Mouse (Mus musculus) left cerebral cortex, postnatal 36 days (tissue): ENCODE results near the gene Chtop. TPM values are rescaled to one million over a fixed set of nuclear protein-coding genes. Genes with fewer than 3 reads are reported as not detected.
A peak's percentile ranks its signal among the peaks of the same experiment; 100 is the strongest.

Experiments
- DNase-seq, 2 experiments: peaks; one replicate each; pipeline ENCODE4 v3.0.0; 2021 to 2022; ENCODE audit warnings: low spot score in 2 of 2, mixed read lengths in 1 of 2
- intact Hi-C: fragments of 180-260 bp; cut with DNase I; formaldehyde crosslinking; loops from one replicate; pipeline ENCODE4 v1.15.1; 2025
- total RNA-seq, 2 experiments: library from RNA; stranded (reverse); gene quantifications; 2 replicates each; pipeline ENCODE4 v1.2.3; 2021

Chtop gene
- total RNA-seq, 2 experiments from 2014 or later: 160 to 168 TPM

DNA sequence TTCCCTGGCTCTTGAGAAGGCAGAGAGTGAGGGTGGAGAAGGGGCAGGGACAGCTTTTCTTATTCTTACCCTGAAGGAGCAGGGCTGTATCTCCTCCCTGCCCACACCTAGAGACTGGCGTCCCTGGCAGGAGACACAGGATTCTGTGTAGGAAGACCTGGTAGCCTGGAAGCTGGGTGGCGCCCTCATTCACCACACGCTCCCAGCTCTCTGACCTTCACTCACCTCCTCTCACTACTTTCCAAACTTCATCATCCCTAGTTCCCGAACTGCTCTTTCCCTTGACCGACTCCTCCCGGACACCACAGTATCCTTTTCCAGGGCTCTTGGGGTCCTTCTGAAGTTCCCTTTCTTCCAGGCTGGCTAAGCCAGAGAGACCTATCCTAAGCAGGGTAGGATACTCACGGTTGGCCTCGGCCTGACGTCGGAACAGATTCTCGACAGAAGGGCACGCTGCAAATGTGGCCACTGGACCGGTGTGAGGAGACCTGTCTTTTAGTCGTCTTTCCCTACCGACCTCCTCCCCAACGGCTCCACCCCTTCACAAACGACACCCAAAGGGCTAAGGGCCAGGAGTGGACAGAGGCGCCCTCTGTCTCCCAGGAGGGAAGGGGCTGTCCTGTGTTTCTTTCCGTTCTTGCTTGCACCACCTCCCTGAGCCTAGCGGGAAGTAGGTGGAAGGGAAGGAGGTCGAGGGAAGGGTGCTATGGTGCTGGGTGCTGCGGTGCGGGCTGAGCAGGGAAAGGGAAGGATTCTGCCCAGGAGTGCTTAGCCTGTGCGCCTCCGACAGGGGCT lies 4.7 kb upstream of the Chtop start, which contains the start of the genes S100a1 and S100a13:
TSS of gene S100a1 (minus strand) at position 597 of the 795 bp plus-strand sequence.
TSS of gene S100a13 (plus strand) at position 640 of the 795 bp plus-strand sequence.
- intact Hi-C loops: loop anchor here (5.0 kb wide), 1 partner anchor 138 kb away; the partner anchor contains the start of gene S100a7a
- DNase-seq: peak; percentile 35 to 56

DNA sequence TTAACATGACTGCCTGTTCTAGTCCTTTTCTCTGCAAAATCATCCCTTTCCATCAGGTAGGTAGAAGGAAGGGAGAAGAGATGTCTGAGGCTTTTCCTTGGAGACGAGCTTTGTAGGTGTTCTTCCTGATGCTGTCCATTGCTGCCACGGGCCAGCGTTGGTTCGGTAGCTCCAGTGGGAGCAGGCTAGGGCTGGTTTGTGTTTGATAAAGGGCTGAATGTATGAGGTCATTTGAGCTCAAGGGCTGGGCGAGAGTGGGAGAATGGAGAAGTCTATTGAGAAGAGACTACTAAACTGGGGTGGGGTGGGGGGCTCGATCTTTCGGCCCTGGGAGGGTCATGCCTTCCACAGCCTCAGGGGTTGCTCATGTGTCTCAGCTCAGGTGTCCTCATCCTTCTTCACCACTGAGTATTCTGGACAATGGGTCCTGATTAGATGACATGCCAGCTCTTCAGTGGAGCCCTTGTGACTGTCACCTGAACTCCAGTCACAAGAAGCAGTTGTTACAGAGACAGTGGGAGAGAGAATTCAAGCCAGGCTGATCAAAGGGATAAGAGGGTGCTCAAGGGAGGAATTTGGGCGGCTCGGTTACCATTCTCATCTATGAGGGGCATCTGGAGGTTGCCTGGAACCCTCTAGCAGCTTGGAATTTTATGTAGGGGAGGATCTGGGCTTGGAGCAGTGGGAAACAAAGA lies 3.8 kb upstream of the Chtop start:
- no peak for DNase-seq
- intact Hi-C loops: loop anchor here (5.0 kb wide), 1 partner anchor 139 kb away; the partner anchor contains the start of gene S100a7a

DNA sequence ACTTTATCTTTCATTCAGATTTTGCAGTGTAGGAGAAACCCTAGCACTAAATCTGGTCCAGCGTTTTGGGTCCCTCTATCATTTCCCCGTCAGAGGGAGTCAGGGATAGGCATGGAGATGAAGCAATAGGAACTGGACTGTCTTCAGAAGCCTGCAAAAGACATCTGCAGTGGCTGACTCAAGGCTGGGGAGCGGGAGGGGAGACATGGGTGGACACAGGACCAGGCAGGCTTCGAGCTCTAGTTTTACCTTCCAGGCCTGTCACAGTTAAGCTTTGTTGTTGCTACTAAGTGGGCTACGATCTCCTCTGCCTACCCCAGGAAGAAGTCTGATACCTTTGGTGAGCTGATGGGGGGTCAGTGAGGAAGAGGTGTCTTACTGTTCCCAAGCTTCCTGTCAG lies 3.0 kb upstream of the Chtop start:
- intact Hi-C loops: loop anchor here (5.0 kb wide), 1 partner anchor 140 kb away; the partner anchor contains the start of gene S100a7a
- DNase-seq: no peak

DNA sequence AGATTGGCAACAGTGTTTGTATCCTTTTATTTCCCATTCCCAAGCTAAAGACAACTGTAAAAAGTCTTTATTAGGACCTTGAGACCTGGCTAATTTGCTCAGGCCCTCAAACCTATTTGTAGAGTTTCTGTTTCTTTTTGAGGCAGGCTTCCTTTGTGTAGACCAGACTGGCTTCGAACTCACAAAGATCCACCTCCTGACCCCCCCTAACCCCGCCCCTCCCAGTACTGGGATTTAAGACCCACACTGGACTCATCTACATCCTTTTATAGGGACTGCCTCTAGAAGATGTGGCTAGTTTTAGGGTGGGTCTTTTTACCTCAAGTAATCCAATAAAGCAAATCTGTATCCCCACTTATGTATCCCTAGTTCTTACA lies 437 bp upstream of the Chtop start:
- DNase-seq: no peak
- intact Hi-C loops: loop anchor here (5.0 kb wide), 1 partner anchor 143 kb away; the partner anchor contains the start of gene S100a7a

DNA sequence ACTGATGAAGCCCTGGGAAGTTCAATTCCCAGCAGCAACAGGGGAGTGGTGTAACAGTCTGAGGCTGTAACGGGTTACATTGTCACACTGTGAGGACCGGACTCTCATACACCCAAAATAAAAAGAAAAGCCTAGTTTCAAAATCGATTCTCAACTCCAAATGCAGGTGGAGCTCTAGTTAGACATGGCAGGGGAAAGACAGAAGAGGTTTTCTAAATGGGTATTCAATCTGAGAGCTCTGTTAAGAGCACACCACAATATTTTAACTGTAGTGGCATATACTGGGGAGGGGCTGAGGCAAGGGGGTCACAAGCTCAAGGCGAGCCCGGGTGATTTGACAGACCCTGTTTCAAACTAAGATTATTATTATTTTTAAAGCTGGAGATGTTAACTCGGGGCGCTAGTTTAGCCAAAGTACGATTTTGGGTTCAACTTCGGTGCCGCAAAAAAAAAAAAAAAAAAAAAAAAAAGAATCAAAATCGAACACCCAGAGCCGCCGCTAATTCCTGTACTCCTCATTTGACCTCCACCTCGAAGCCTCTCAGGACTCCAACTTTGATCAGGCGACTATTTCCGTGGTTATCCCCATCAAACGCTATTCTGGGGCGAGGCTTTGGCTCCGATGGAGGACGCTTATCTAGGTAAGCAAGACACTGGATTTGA lies 880 bp downstream of the Chtop start:
- intact Hi-C loops: no loop called here
- no peak for DNase-seq

DNA sequence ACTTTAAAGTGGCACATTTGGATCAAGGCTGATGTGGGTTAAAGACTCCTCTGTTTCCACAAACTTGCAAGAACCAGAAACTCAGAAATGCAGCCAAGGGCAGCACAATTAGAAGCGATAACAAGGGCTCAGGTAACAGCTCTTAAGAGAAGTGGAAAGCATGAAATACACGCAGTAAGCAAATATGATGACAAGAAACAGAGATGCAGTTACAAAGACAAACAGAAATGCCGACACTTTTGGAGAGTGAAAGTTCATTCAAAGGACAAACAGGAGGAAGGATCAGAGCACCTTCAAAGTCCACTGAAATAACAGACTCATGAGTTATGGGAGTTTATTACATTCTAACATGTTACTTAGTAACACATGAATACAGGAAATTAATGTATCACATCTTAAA lies 2.9 kb downstream of the Chtop start:
- intact Hi-C loops: no loop called here
- no peak for DNase-seq

DNA sequence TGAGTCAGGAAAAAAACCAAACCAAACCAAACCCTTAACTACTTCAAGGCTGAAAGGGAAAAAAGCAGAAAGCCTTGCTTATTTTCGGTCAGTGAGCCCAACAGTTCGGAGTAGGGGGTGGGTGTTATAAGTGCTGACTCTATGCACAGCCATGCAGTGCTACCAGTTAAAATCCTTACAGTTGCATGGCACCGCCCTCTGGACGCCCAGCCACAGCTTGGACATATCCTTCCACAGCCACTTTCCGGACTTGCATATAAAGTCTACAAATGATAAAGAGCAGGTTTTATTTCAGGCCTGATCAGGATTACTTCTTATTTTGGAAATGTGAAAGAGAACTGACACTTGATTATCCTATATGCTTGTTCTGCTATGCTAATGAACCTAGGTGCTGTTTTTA lies 4.1 kb downstream of the Chtop start:
- DNase-seq: no peak
- intact Hi-C loops: no loop called here

DNA sequence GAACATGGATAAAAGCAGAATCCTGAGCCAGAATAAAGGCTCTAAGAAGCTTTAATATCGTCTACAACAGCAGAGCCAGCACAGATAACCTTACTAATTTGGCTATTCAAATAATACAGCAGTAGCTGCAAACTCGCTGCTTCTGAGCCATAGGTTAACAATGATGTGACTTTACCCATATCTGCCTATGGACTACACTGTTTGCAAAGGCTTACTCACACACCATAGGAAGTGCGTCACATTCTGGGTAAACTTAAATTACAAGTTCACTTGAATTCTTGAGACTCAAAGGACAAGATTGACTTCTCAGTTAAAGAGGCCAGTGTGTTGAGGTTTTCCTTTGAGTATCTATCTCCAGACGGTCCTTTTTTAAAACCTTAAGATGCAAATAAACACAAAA lies 5.9 kb downstream of the Chtop start:
- intact Hi-C loops: loop anchor here (5.0 kb wide), 1 partner anchor 204 kb away; no protein-coding TSS in a partner anchor
- no peak for DNase-seq

DNA sequence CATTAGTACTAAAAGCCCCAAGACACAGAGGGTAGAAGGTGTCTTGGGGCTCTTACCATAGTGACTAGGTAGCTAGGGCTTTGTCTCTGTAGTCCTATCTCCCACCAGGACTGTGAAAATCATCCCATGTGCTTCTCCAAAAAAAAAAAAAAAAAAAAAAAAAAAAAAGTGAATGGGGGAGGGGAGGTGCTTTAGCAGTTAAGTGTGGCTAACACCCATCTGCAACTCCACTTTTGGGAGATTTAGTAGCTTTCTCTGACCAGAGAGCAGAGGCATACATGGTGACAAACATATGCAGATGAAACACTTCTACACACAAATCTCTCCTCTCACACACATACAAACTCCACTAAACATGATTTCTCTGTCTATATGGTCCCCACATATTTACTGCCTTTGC lies 11.7 kb downstream of the Chtop start:
- no peak for DNase-seq
- intact Hi-C loops: no loop called here

DNA sequence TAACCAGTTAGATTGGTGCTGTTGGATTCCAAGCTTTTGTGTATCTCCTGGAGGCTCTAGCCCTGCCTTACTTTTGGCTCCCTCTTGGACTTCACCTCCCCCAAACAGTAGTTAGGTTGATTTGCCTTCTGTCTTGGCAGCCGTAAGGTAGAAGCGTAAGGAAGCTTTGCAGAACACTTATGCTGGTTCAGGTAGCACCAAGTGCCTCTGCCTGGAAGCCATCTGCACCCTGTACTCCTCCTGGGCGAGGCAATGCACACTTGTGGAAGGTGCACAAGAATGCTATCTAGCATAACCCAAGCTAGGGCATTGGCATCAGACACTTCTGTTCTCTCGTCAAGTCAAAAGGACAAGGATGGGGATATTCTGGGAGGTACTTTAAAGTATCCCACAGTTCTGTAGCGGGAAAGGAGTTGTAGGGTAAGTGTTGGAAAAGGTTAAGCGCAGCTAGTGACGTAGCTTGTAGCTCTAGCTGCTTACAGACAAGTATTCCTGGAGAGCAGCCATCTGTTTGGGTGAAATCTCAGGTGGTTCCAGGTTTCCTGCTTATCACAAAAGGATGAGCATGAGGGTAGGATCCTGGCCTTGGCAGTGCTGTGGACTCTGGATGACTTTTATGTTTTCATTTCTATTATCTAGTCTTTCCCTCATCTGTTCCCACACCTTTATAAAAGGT lies 13.3 kb downstream of the Chtop start:
- DNase-seq: no peak
- intact Hi-C loops: loop anchor here (2.0 kb wide), 1 partner anchor 157 kb away; no protein-coding TSS in a partner anchor

DNA sequence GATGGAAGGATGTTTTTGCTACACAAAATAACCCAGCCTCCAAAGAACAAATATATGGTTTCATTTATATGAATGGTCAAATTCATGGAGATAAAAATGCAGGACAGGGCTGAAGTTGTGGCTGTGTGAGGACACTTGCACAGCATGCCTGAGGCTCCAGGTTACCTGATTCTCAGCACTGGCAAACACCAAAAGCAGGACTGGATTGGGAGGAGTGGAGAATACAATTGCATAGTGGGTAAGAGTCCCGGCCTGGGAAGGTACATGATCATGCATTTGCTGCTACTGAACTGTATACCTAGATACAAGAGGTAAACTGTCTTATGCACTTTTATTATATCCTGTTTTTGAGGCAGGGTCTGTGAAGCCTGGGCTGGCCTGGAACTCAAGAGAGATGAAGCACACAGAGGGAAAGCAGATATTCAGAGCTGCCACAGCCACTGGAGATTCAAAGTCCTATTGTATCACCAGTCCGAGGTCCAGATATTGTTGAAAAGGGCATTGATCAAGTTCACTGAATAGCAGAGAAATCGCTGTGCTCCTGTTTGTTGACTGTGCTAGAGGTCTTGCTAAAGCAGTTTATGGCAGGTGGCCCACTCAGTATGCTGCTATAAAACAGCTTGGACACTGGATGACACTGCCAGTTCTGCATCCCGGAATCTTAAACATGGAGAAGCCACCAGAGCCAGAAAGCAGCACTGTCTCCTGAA lies 15.3 kb downstream of the Chtop start:
- DNase-seq: no peak
- intact Hi-C loops: loop anchor here (2.0 to 5.0 kb wide), 2 partner anchors 159 to 218 kb away; no protein-coding TSS in a partner anchor

DNA sequence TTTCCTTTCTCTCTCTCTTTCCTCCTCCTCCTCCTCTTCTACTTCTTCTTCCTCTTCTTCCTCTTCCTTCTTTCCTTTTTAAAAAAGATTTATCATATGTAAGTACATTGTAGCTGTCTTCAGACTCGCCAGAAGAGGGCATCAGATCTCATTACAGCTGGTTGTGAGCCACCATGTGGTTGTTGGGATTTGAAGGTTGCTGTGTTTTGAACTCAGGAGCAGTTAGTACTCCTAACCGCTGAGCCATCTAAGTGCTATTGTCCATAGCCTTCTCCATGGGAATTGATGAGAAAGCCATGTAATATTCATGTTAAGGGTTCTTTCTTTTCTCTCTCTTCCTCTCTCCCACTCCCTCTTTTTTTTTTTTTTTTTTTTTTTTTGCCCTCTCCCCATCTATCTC lies 17.9 kb downstream of the Chtop start:
- DNase-seq: no peak

DNA sequence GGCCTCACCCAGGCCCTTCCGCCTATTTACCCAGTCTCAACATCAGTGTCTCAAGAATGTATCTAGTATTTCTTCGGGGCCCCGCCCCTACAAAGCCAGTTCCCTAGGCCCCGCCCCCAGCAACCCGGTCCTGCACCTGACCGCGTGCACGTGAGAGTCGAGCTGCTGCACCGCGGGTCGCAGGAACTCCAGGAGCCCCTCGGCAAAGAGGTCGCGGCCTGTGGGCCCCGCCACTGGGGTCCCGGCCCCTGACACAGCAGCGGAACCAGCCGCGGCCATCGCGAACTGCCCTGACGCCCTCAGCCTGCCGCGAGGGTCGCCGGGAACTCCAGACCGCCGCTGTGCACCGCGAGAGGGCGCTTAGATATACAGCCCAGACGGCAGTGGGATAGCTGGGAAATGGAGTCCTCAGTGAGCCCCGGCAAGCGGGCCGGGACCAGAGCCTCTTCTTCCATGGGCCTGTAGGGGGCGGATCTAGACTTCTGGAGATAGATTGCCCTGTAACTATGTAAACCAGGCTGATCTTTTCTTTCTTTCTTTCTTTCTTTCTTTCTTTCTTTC lies 18.5 kb downstream of the Chtop start, which contains the start of gene Snapin:
TSS of gene Snapin (minus strand) at position 338 of the 561 bp plus-strand sequence.
- peak; percentile 93 to 96 for DNase-seq
- intact Hi-C loops: loop anchor here (5.0 kb wide), 1 partner anchor 222 kb away; no protein-coding TSS in a partner anchor

More for the DNA sequence above, 17.9 kb downstream of the Chtop start:
- intact Hi-C loops: loop anchor here (5.0 kb wide), 1 partner anchor 221 kb away; no protein-coding TSS in a partner anchor

DNA sequence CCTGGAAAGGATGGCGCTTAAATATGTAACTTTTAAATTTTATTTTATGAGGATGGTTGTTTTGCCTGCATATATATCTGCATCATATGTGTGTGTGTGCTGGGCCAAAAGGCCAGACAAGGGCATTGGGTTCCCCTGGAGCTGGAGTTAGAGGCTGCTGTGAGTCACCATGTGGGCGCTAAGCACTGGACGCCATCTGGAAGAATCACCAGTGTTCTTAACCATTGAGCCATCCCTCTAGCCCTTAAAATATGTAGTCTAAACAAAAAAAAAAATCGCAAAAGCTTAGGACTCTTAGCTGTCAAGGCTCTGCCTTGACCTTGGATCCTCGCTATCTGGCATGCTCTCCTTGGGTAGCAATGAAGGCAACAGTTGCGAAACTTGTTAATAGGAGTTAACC lies 20.7 kb downstream of the Chtop start:
- DNase-seq: no peak
- intact Hi-C loops: no loop called here

DNA sequence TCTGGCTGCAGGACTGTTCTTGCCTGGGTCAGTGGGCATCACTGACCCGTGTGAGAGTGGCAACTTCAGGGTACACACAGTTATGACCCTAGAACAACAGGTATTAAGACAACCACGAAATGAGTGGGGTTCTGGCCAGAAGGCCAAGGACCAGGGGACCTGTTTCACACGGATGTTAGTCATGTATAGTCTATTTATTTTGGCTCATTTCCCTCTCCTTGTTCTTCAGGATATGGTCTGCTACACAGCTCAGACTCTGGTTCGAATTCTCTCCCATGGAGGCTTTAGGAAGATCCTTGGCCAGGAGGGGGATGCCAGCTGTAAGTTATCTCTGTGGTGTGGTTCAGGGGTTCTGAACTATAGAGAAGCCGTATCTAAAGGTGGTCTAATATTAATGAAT lies 22.3 kb downstream of the Chtop start:
- DNase-seq: no peak
- intact Hi-C loops: no loop called here

DNA sequence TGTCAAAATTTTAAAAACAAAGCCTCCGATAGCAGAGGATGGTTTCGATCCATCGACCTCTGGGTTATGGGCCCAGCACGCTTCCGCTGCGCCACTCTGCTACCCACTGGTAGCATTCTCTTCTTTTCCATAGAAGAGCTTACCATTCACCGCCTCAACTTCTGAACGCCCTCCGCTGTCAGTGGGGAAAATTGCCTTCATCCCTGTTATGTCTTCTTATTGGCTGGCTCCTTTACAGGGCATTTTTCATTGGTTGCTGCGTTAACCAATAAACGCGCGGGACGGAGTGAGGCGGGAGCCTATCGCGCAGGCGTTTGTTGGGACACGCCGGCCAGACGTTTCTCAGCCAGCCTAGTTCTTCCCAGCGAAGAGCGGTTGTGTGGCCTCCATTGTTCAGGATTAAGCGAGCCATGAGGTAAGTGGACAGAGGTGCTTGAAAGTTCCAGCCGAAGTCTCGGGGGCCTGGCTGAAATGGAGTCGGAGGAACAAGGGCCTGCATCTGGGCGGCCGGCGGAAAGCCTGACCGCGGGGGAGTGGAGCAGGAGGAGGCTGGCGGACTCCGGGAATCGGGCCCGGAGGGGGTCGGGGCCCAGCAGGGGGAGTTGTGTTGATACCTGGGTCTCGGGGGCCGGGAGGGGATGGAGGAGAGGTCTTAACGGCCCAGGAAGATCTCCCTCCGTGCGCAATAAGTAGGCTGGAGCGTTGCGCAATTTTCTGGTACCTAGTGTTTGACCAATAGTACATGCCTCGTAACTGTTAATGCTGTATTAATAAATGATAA lies 33.3 kb downstream of the Chtop start, which contains the start of gene Ilf2:
TSS of gene Ilf2 (plus strand) at position 296 of the 781 bp plus-strand sequence.
- DNase-seq: peak; percentile 96 to 97
- intact Hi-C loops: no loop called here

DNA sequence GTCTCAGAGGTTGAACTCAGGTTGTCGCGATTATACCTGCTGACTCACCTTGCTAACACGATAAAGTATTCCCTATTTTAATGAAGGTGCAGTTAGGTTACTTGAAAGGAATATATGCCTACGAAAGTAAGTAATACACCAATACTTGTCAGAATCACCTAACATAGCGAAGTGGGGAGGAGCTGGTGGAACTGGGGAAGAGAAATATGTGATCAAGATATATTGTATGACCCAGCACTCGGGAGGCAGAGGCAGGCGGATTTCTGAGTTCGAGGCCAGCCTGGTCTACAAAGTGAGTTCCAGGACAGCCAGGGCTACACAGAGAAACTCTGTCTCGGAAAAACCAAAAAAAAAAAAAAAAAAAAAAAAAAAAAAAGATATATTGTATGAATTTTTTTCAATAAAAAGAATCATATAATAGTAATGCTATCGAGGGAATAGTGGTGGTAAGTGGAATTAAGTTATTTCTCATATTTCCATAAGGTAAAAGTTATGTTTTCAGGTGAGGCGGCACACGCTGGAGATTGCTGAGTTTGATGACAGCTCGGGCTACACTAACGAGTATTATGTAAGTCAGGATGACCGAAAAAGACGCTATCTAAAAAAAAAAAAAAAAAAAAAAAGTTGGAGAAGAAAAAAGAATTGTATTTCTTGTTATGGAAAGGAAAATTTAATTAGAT lies 34.0 kb downstream of the Chtop start:
- intact Hi-C loops: no loop called here
- no peak for DNase-seq
